Mouse (Mus musculus) stomach, embryonic 14.5 days (tissue): ENCODE measurements around the gene Haao. TPM values are rescaled to one million over a fixed set of nuclear protein-coding genes. Genes with fewer than 3 reads are reported as not detected.
A peak's percentile ranks its signal among the peaks of the same experiment; 100 is the strongest.

Source experiments
- ATAC-seq: fragments of 200-750 bp; cut with Nextera tagmentation; 2 replicates; pipeline ENCODE4 v1.8.0; 2017; ENCODE audit warnings: low read depth, moderate TSS enrichment; ENCODE audit not compliant: insufficient number of reproducible peaks, insufficient read depth, low FRiP score
- H3K27ac ChIP-seq: fragments of 300-500 bp; sonication (generic); 2 replicates; pipeline ENCODE4 v1.5.1; 2014; ENCODE audit warnings: mild to moderate bottlenecking, low read length, moderate library complexity, mixed read lengths
- H3K27me3 ChIP-seq: fragments of 300-500 bp; sonication (generic); 2 replicates; pipeline ENCODE4 v1.6.1; 2014; ENCODE audit warnings: low read length, control low read depth, mixed read lengths; ENCODE audit not compliant: control insufficient read depth, insufficient read depth
- H3K36me3 ChIP-seq: fragments of 300-500 bp; sonication (generic); 2 replicates; pipeline ENCODE4 v1.6.1; 2014; ENCODE audit warnings: mild to moderate bottlenecking, control low read depth, low read length, moderate library complexity, mixed read lengths; ENCODE audit not compliant: control insufficient read depth, insufficient read depth
- H3K4me1 ChIP-seq: fragments of 300-500 bp; sonication (generic); 2 replicates; pipeline ENCODE4 v1.6.1; 2014; ENCODE audit warnings: low read length, control low read depth, mixed read lengths; ENCODE audit not compliant: control insufficient read depth, insufficient read depth
- H3K4me2 ChIP-seq: fragments of 300-500 bp; sonication (generic); replicated peaks from 2 replicates; pipeline ENCODE4 v1.6.1; 2014; ENCODE audit warnings: low read depth, low read length, control low read depth
- H3K4me3 ChIP-seq: fragments of 300-500 bp; sonication (generic); 2 replicates; pipeline ENCODE4 v1.5.1; 2014; ENCODE audit warnings: low read depth, low read length, control low read depth
- H3K9ac ChIP-seq: fragments of 300-500 bp; sonication (generic); replicated peaks from 2 replicates; pipeline ENCODE4 v1.6.1; 2014; ENCODE audit warnings: low read depth, mild to moderate bottlenecking, control low read depth, low read length, moderate library complexity, mixed read lengths
- H3K9me3 ChIP-seq: fragments of 300-500 bp; sonication (generic); 2 replicates; pipeline ENCODE4 v1.6.1; 2016; ENCODE audit warnings: low read depth, low read length, control low read depth; ENCODE audit not compliant: control insufficient read depth
- WGBS: fragments of 180-500 bp; shearing (Covaris S2); extraction: QIAGEN DNeasy Blood & Tissue Kit; methylation state at CpG from one replicate; pipeline ENCODE4 v1.1.7; 2014; 5-methylcytosine and 5-hydroxymethylcytosine counted together
- polyA plus RNA-seq: library from polyadenylated mRNA; unstranded; fragments of >200 nt; fragmentation: Nextera tagmentation; extraction: Ambion mirVana; gene quantifications from 2 replicates; pipeline ENCODE4 v1.2.1, GENCODE M21; 2014

Gene Haao
- polyA plus RNA-seq, 1 experiment from 2014 or later, result 1.1 TPM

DNA sequence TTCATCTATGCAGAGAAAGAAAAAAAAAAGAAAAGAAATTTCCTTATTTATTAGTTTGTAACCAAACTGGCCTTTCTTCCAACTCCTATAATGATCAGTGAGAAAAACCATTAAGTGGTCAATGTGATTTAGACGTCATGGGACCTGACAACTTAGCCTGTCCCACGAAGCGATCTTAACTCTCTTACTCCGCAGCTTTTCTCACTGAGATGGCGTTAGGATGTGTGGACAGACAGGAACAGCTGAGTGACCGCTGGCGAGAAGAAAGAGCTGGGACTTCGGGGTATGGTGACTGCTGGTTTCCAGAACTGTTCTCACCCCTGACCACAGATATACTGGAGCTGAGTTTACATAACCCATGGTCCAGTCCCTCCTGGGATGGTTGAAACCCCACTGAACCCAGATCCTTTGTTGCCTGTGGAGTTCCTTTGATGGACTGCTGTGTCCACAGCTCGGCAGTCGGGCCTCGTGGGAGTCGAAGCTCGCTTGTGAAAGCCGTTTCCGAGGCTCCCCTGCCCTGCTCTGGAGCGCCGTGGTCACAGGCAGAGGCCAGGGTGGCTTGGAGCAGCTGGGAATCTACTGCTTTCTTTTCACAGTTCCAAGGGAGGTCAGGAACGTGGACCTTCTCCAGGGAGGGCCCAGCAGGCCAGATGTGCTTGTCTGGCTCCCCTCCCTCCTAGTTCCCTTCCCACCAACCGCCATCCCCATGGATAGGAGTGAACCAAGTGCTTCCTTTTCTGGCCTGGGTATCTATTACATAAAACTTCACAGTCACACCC, 25.8 kb upstream of the Haao start:
- Histone ChIP-seq H3K4me3 (no peak overlapping the region), H3K27me3 (no peaks in the 10 kb centered on the region), H3K4me1 (0 out of 2 replicates have a peak, but pooled peaks cover 5% of the 10 kb centered on the region), H3K27ac (peak overlapping the region; percentile 90), H3K4me2 (no peak overlapping the region), H3K36me3 (no peaks in the 10 kb centered on the region), H3K9me3 (no peaks in the 10 kb centered on the region), H3K9ac (no peak overlapping the region)
- 55% methylated on average over 19 of the region's 19 CpGs for WGBS
- peak; percentile 35; the same call in 1 of the 2 replicates for ATAC-seq

DNA sequence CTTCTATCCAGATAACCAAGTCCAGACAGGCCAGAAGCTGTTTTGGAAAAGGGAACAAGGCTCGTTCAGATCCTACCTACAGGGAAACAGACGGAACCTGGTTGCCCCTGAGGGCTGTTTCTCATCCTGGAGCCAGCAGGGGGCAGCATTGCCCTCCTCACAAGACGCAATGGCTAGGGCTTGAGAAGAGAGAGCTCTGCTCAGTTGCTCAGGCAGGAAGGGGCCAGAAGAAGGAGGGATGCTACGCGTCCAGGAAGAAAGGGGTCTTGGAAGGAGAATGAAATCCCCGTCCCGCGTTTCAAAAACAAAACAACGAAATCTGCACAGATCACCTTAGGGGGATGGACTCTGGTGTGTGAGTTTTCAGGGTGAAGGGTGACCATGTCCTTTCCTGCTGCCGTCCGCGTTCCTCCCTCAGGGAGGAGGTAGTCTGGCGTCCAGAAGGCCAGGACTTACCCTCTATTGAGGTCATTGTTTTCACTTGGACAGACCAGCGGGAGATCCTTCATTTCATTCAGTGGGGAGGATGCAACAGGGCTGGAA, 25.1 kb upstream of the Haao start:
- Histone ChIP-seq H3K27me3 (no peaks in the 10 kb centered on the region), H3K9ac (no peak overlapping the region), H3K4me2 (0 out of 2 replicates have a peak overlapping the region, but pooled peaks have one; percentile 15), H3K36me3 (no peaks in the 10 kb centered on the region), H3K27ac (peak overlapping the region; percentile 90), H3K9me3 (no peaks in the 10 kb centered on the region), H3K4me1 (0 out of 2 replicates have a peak, but pooled peaks cover 5% of the 10 kb centered on the region), H3K4me3 (no peak overlapping the region)
- ATAC-seq, result peak; percentile 57; the same call in 1 of the 2 replicates
- 17% methylated on average over 14 of the region's 14 CpGs for WGBS

DNA sequence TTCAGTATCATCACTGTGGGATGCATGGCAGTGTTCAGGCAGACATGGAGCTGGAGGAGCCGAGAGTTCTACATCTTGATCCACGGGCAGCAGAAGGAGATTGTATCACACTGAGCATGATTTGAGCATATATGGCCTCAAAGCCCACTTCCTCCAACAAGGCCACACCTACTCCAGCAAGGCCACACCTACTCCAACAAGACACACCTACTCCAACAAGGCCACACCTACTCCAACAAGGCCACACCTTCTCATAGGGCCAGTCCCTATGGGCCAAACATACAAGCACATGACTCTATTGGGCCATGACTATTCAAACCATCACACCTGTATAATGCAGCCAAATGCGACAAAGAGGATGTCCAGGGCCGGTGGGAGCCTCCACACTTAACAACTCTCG, 23.6 kb upstream of the Haao start:
- H3K36me3 ChIP-seq, result no peaks in the 10 kb centered on the region
- H3K4me3 ChIP-seq, result no peak overlapping the region
- H3K9ac ChIP-seq, result no peak overlapping the region
- no peak overlapping the region for H3K27ac ChIP-seq
- H3K4me2 ChIP-seq, result no peak overlapping the region
- no peaks in the 10 kb centered on the region for H3K27me3 ChIP-seq
- 89% methylated on average over 5 of the region's 5 CpGs for WGBS
- ATAC-seq, result no peak
- H3K9me3 ChIP-seq, result no peaks in the 10 kb centered on the region
- 0 out of 2 replicates have a peak, but pooled peaks cover 5% of the 10 kb centered on the region for H3K4me1 ChIP-seq

DNA sequence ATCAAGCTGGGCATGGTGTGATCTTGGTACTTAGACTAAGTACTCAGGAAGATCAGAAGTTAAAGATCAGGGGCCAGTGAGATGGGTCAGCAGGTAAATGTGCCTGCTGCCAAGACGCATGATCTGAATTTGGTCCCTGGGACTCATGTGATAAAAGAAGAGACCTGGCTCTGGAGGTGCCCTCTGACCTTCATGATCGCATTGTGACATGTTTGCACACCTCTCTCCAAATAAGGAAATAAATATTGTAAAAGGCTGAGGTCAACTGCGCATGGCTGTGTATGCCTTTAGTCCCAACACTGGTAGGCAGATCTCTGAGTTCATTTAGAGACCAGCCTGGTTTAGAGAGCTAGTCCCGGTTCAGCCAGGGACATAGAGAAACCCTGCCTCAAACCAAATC, 22.6 kb upstream of the Haao start:
- Histone ChIP-seq H3K4me1 (0 out of 2 replicates have a peak, but pooled peaks cover 5% of the 10 kb centered on the region), H3K27ac (no peak overlapping the region), H3K9ac (no peak overlapping the region), H3K9me3 (no peaks in the 10 kb centered on the region), H3K27me3 (no peaks in the 10 kb centered on the region), H3K36me3 (no peaks in the 10 kb centered on the region), H3K4me2 (no peak overlapping the region), H3K4me3 (no peak overlapping the region)
- WGBS, result 79% methylated on average over 4 of the region's 4 CpGs
- ATAC-seq, result no peak

DNA sequence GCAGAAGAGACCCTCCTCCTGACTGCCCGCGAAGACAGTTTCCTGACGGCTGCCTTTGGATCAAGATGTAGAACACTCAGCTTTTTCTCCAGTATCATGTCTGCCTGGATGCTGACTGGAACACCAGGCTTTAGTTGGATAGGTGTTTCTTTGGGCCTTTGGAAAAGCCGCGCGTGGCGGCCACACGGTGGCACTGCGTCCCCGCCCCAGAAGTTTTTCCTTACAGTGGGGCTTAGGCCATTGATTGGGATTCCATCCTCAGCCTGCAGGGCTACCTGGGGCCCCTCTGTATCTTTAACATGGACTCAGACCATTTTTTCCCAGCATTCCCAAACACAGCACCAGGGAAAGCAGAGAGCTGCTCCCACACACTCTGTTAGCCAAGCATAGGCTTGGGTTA, 18.8 kb upstream of the Haao start:
- Histone ChIP-seq H3K36me3 (no peaks in the 10 kb centered on the region), H3K4me2 (no peak overlapping the region), H3K27ac (no peak overlapping the region), H3K9ac (no peak overlapping the region), H3K27me3 (no peaks in the 10 kb centered on the region), H3K9me3 (no peaks in the 10 kb centered on the region), H3K4me3 (no peak overlapping the region), H3K4me1 (0 out of 2 replicates have a peak, but pooled peaks cover 5% of the 10 kb centered on the region)
- WGBS, result 13% methylated on average over 10 of the region's 10 CpGs
- no peak for ATAC-seq

DNA sequence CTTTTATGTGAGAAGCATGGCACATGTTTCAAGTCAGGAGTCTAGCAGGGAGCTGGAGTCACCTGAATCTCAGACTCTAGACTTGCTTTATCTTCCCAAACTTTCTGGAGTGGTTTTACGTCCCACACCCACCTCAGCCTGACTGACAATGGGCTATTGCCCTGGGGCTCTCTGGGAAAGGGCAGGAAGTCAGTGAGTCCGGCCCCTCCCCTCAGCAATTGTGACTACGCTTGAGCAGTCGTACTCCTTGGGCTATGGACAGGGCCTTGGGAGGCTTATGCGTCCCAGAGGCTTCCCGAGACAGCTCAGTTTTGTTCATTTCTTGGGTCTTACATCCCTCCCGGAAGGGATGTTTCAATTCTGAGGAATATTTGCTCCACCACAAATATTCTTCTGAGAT, 17.6 kb upstream of the Haao start:
- no peak overlapping the region for H3K4me2 ChIP-seq

DNA sequence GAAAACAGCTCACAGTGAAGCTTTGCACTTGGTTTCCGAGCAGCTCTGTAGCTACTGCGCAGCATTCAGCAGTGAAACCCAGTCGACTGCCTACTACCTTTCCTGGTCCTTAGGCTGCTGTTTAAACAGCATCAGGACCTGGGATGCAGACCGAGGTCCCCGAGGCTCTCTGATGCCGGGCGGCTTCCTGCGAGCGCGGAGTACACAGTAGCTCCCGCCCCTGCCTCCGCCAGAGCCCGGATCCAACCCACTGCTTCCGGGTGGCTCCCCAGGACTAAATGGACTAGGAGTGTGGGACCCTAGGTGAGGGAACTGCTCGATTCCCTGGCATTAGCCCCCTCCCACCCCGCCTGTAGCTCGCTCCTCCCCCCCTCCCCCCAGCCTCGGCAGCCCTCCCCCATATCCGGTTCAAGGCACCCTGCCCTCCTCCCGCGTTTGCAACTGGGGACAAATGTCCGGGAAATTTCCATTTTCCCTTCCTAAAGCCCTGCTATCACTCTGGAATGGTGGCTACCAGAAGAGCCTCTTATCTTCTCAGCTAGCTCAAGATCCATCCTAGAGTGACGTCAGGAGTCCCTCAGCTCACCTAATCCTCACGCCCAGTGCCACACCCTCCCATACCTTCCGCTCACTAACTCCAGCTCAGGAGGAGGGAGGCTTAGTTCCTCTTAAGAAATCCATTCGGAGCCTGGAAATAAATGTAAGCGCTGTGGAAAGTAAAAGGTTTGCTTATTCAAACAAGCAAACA, 14.5 kb upstream of the Haao start:
- Histone ChIP-seq H3K9ac (peak overlapping the region; percentile 71), H3K36me3 (no peaks in the 10 kb centered on the region)
- under 1% methylated on average over 27 of the region's 27 CpGs for WGBS

More for the DNA sequence above, 17.6 kb upstream of the Haao start:
- WGBS, result 79% methylated on average over 7 of the region's 7 CpGs
- Histone ChIP-seq H3K9me3 (no peaks in the 10 kb centered on the region), H3K36me3 (no peaks in the 10 kb centered on the region), H3K9ac (no peak overlapping the region), H3K4me3 (no peak overlapping the region), H3K27me3 (no peaks in the 10 kb centered on the region), H3K27ac (no peak overlapping the region), H3K4me1 (0 out of 2 replicates have a peak, but pooled peaks cover 5% of the 10 kb centered on the region)
- no peak for ATAC-seq

DNA sequence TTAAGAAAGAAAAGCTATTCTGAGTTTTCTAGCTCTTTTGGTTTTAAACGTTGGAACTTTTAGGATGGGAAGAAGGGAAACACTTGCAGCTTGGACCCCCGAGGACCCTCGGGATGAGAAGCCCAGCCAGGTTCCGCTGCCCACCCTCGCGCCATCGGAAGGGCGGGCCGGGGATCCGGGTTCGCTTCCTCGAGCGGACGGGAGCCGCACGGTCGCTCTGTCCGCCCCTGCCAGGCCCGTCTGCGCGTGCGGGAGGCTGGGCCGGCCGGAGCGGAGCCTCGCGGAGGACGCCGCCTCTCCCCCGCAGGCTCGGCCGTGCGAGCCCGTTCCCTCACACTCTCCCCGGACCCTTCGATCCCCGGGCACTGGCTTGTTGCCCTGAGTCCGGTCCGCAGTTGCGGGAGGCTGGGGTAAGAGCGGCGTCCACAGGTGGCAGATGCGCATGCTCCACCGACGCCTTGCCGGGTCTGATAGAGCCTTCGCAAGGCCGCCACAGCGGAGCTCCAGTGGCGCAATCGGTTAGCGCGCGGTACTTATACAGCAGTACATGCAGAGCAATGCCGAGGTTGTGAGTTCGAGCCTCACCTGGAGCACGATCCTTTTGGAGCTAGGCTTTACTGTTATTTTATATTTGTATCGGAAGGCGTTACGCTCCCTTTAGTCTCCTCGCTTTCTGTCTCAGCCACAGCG, 13.8 kb upstream of the Haao start:
- Histone ChIP-seq H3K27ac (peak overlapping the region; percentile 93), H3K9ac (peak overlapping the region; percentile 71), H3K9me3 (no peaks in the 10 kb centered on the region), H3K27me3 (no peaks in the 10 kb centered on the region), H3K4me1 (0 out of 2 replicates have a peak, but pooled peaks cover 5% of the 10 kb centered on the region), H3K36me3 (no peaks in the 10 kb centered on the region), H3K4me2 (peak overlapping the region; percentile 66), H3K4me3 (peak overlapping the region; percentile 67)
- ATAC-seq, result peak; percentile 90
- under 1% methylated on average over 62 of the region's 62 CpGs for WGBS

More for the DNA sequence above, 14.5 kb upstream of the Haao start:
- Histone ChIP-seq H3K27me3 (no peaks in the 10 kb centered on the region), H3K4me2 (peak overlapping the region; percentile 66), H3K4me1 (0 out of 2 replicates have a peak, but pooled peaks cover 5% of the 10 kb centered on the region), H3K9me3 (no peaks in the 10 kb centered on the region), H3K4me3 (peak overlapping the region; percentile 67), H3K27ac (peak overlapping the region; percentile 93)
- peak; percentile 60 for ATAC-seq
